Mouse (Mus musculus): ENCODE results near the gene Lgals12. TPM values are rescaled to one million over a fixed set of nuclear protein-coding genes. Genes with fewer than 3 reads are reported as not detected.

The Lgals12 gene
- total RNA-seq, 2 experiments from 2014 or later = 0.90 to 1.2 TPM

Other genes with a start within 250 kb of the Lgals12 start
- 10 to 100 TPM; 11.8 to 17.2 TPM for gene Spindoc, start 224.2 kb downstream of the Lgals12 start, total RNA-seq (2021)
- 10 to 100 TPM; 14.6 to 22.1 TPM for gene 2700081O15Rik, start 189.6 kb downstream of the Lgals12 start, total RNA-seq (2021)
- gene Rtn3, start 123.9 kb downstream of the Lgals12 start, total RNA-seq (2021) = 10 to 100 TPM; 50.5 to 55.1 TPM
- 10 to 100 TPM; 22.8 to 27.5 TPM for gene Atl3, start 113.2 kb downstream of the Lgals12 start, total RNA-seq (2021)
- 10 to 100 TPM; 61.0 to 61.6 TPM for gene Pla2g16, start 49.7 kb downstream of the Lgals12 start, total RNA-seq (2021)
- gene Hrasls5, start 5.3 kb upstream of the Lgals12 start, total RNA-seq (2021) = not detected
- not detected for gene Slc22a19, start 104.1 kb upstream of the Lgals12 start, total RNA-seq (2021)
- not detected for gene Slc22a26, start 195.5 kb upstream of the Lgals12 start, total RNA-seq (2021)